Mouse (Mus musculus) midbrain, embryonic 13.5 days (tissue): Measurements from ENCODE around the gene Apof. TPM values are rescaled to one million over a fixed set of nuclear protein-coding genes. Genes with fewer than 3 reads are reported as not detected.

ENCODE experiments used
- ATAC-seq: fragments of 200-750 bp; cut with Nextera tagmentation; 2 replicates; pipeline ENCODE4 v1.8.0; 2017; ENCODE audit warnings: mild to moderate bottlenecking, moderate TSS enrichment, moderate library complexity
- H3K27ac ChIP-seq: fragments of 300-500 bp; sonication (generic); 2 replicates; pipeline ENCODE4 v1.5.1; 2015; ENCODE audit warnings: inconsistent platforms, mild to moderate bottlenecking, moderate library complexity
- H3K27me3 ChIP-seq: fragments of 300-500 bp; sonication (generic); 2 replicates; pipeline ENCODE4 v1.6.1; 2015; ENCODE audit warnings: mild to moderate bottlenecking, inconsistent platforms
- H3K36me3 ChIP-seq: fragments of 300-500 bp; sonication (generic); 2 replicates; pipeline ENCODE4 v1.6.1; 2015; ENCODE audit warnings: mild to moderate bottlenecking, inconsistent platforms
- H3K4me1 ChIP-seq: fragments of 300-500 bp; sonication (generic); replicated peaks from 2 replicates; pipeline ENCODE4 v1.6.1; 2015; ENCODE audit warnings: inconsistent platforms
- H3K4me2 ChIP-seq: fragments of 300-500 bp; sonication (generic); replicated peaks from 2 replicates; pipeline ENCODE4 v1.6.1; 2015; ENCODE audit warnings: moderate library complexity, mild to moderate bottlenecking, inconsistent platforms
- H3K4me3 ChIP-seq: fragments of 300-500 bp; sonication (generic); replicated peaks from 2 replicates; pipeline ENCODE4 v1.5.1; 2015; ENCODE audit warnings: mild to moderate bottlenecking, inconsistent platforms
- H3K9ac ChIP-seq: fragments of 300-500 bp; sonication (generic); replicated peaks from 2 replicates; pipeline ENCODE4 v1.6.1; 2015; ENCODE audit warnings: mild to moderate bottlenecking, inconsistent platforms
- H3K9me3 ChIP-seq: fragments of 300-500 bp; sonication (generic); 2 replicates; pipeline ENCODE4 v1.6.1; 2016; ENCODE audit warnings: mild to moderate bottlenecking, inconsistent platforms
- WGBS: fragments of 180-500 bp; shearing (Covaris S2); methylation state at CpG from one replicate; pipeline ENCODE4 v1.1.7; 2015; 5-methylcytosine and 5-hydroxymethylcytosine counted together
- polyA plus RNA-seq: library from polyadenylated mRNA; unstranded; fragments of >200 nt; fragmentation: Nextera tagmentation; extraction: Ambion mirVana; gene quantifications from 2 replicates; pipeline ENCODE4 v1.2.1, GENCODE M21; 2015

Apof gene
- polyA plus RNA-seq, 1 experiment from 2014 or later = not detected

DNA sequence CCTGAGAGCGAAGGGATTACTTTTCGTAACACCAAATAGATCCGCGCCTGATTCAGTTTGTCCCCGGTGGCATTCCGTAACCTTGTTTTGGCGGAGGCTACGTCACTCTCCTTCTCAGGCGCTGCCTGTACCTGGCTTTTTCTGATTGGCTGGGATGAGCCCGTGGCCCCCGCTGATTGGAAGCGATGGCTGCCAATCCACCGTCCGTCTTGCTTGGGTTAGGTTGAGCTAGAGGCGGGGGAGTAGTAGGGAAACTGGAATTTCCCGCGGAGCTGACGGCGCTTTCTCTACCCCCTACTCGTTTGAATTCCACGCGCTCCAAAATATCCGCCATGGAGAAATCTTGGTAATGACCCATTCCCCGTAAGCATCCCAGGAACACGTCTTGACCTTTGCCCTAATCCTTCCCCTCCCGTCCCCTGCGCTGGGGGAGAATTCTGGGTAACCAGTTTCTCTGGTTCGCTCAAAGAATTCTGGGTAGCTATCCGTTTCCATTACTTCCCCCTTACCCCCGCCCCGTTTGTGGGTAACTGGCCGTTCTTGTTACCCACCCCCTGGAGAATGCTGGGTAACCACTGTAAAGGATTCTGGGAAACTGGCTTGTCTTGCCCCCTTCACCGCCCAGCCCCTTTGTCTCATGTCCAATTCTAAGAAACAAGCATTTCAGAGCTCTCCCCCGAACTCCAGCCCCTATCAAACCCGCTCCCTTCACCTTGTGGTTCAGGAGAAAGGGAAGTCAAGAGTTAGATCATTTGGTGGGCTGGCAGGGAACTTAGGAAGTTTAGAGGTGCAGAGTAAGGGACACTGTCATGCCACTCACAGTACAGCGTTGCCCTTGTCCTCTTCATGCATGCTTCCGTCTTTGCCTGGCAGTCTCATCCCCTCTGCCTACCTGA lies 34.9 kb downstream of the Apof start, which contains the start of gene Pan2:
Pan2 (plus strand) TSS at position 210 of the 896 bp plus-strand sequence.
- Histone ChIP-seq H3K4me1 (peaks cover 21% of the 10 kb centered on the region), H3K9me3 (no peaks in the 10 kb centered on the region), H3K27ac (peak within 1 kb of the TSS; percentile 95), H3K27me3 (no peaks in the 10 kb centered on the region), H3K9ac (peak within 1 kb of the TSS; percentile 85), H3K36me3 (peaks cover 6% of the 10 kb centered on the region), H3K4me3 (peak within 1 kb of the TSS; percentile 59), H3K4me2 (peak within 1 kb of the TSS; percentile 74)
- peak; percentile 99 for ATAC-seq
- WGBS = under 1% methylated on average over 37 of the region's 37 CpGs

DNA sequence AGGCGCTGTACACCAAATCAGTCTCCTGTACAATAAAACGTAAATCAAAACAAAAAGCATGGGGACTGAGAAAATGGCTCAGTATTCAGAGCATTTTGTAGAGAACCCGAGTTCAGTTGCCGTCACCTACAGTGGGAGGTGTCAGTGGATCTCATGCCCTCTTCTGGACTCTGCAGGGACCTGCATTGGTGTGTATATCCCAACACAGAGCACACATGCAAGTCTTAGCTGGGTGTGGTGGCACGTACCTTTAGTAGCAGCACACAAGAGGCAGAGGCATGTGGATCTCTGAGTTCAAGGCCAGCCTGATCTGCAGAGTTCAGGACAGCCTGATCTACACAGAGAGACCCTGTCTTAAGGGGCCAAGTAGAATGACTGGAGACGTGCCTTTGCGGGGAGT lies 41.2 kb downstream of the Apof start:
- H3K4me3 ChIP-seq = no peak overlapping the region
- peaks cover 64% of the 10 kb centered on the region for H3K36me3 ChIP-seq
- H3K9me3 ChIP-seq = no peaks in the 10 kb centered on the region
- H3K9ac ChIP-seq = no peak overlapping the region
- H3K27ac ChIP-seq = no peak overlapping the region
- H3K27me3 ChIP-seq = no peaks in the 10 kb centered on the region
- no peak overlapping the region for H3K4me2 ChIP-seq
- WGBS = 92% methylated on average over 7 of the region's 7 CpGs
- H3K4me1 ChIP-seq = peaks cover 9% of the 10 kb centered on the region
- ATAC-seq = no peak

DNA sequence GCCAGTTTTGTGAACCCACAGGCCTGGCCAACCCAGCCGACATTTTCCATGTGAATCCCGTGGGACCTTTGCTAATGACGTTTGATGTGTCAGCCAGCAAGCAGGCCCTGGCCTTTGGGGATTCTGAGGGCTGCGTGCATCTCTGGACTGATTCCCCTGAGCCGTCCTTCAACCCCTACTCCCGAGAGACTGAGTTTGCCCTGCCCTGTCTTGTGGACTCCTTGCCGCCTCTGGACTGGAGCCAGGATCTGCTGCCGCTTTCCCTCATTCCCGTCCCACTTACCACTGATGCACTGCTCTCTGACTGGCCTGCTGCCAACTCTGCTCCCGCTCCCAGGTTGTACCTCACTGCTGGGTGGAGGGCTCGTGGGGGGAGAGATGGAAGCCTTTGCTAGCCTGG lies 41.7 kb downstream of the Apof start:
- no peak overlapping the region for H3K27ac ChIP-seq
- WGBS = 77% methylated on average over 11 of the region's 11 CpGs
- 0 out of 2 replicates have a peak, but pooled peaks have one; percentile 24 for ATAC-seq

DNA sequence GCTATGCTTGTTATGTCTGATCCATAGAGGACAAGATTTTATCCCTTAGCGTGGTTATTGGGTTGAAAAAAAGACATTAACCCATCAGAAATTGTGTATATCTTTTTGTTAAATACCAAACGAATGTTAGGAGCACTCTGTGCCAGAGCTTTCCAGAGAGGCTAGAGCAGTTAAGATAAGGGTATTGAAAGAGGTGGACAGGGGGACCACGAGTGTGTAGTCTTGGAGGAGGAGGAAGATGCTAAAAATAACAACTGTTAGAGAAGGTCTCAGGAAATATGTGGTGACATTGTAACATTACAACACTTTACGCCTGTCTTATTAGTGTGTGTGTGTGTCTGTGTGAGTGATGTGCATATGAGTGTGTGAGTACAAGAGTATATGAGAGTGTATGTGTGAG lies 42.4 kb downstream of the Apof start:
- H3K27ac ChIP-seq = no peak overlapping the region
- no peaks in the 10 kb centered on the region for H3K9me3 ChIP-seq
- 91% methylated on average over 4 of the region's 4 CpGs for WGBS

More for the DNA sequence above, 41.7 kb downstream of the Apof start:
- Histone ChIP-seq H3K27me3 (no peaks in the 10 kb centered on the region), H3K9me3 (no peaks in the 10 kb centered on the region), H3K4me3 (no peak overlapping the region), H3K4me1 (0 out of 2 replicates have a peak, but pooled peaks cover 6% of the 10 kb centered on the region), H3K9ac (0 out of 2 replicates have a peak overlapping the region, but pooled peaks have one; percentile 10), H3K4me2 (no peak overlapping the region), H3K36me3 (peaks cover 69% of the 10 kb centered on the region)

DNA sequence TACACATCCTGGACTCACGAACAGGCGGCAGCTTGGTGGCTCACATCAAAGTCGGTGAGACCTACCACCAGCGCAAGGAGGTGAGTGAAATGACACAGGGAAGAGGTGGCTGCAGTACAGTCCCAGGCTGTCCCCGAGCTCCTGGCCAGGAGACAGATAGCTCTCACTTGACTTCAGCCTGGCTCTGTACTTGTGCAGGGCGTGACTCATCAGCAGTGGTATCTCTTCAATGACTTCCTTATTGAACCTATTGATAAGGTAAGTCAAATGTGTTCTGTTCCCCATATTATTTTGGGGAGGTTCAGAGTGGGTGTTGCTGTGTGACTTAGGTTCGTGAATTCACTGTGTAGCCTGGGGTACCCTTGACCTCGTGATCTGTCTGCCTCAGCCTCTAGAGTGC lies 47.1 kb downstream of the Apof start:
- H3K27me3 ChIP-seq = no peaks in the 10 kb centered on the region
- H3K36me3 ChIP-seq = peaks cover 92% of the 10 kb centered on the region
- H3K4me2 ChIP-seq = no peak overlapping the region
- ATAC-seq = no peak
- no peaks in the 10 kb centered on the region for H3K9me3 ChIP-seq
- H3K4me3 ChIP-seq = no peak overlapping the region
- 93% methylated on average over 8 of the region's 8 CpGs for WGBS
- H3K4me1 ChIP-seq = no peaks in the 10 kb centered on the region
- H3K27ac ChIP-seq = no peak overlapping the region
- H3K9ac ChIP-seq = no peak overlapping the region

More for the DNA sequence above, 42.4 kb downstream of the Apof start:
- Histone ChIP-seq H3K4me3 (no peak overlapping the region), H3K9ac (no peak overlapping the region), H3K4me1 (0 out of 2 replicates have a peak, but pooled peaks cover 6% of the 10 kb centered on the region), H3K36me3 (peaks cover 76% of the 10 kb centered on the region), H3K4me2 (no peak overlapping the region), H3K27me3 (no peaks in the 10 kb centered on the region)
- no peak for ATAC-seq

Other genes starting within 250 kb of the Apof start
- 643 and 661 TPM in 2 replicates for gene Naca, start 233.1 kb upstream of the Apof start, polyA plus RNA-seq
- 443 and 496 TPM in 2 replicates for gene Ptges3, start 209.7 kb upstream of the Apof start, polyA plus RNA-seq
- 2,005 and 2,018 TPM in 2 replicates for gene Atp5b, start 185.4 kb upstream of the Apof start, polyA plus RNA-seq
- gene Baz2a, start 177.1 kb upstream of the Apof start, polyA plus RNA-seq = 13.8 and 13.9 TPM in 2 replicates
- 9.8 and 10.9 TPM in 2 replicates for gene Rbms2, start 88.4 kb upstream of the Apof start, polyA plus RNA-seq
- 1.1 and 1.4 TPM in 2 replicates for gene Gls2, start 74.2 kb upstream of the Apof start, polyA plus RNA-seq
- gene Spryd4, start 56.9 kb upstream of the Apof start, polyA plus RNA-seq = 19.6 and 21.2 TPM in 2 replicates
- 0.16 and 0.32 TPM in 2 replicates for gene Mip, start 42.8 kb upstream of the Apof start, polyA plus RNA-seq
- gene Timeless, start 36.6 kb upstream of the Apof start, polyA plus RNA-seq = 27.7 and 28.6 TPM in 2 replicates
- gene Apon, start 14.6 kb upstream of the Apof start, polyA plus RNA-seq = 0.15 and 0.23 TPM in 2 replicates
- gene Stat2, start 1.9 kb downstream of the Apof start, polyA plus RNA-seq = 19.3 and 20.0 TPM in 2 replicates
- 0.16 TPM in 1 of 2 replicates, not detected in the other for gene Il23a, start 30.1 kb downstream of the Apof start, polyA plus RNA-seq
- 28.6 and 30.4 TPM in 2 replicates for gene Pan2, start 34.7 kb downstream of the Apof start, polyA plus RNA-seq
- gene Cnpy2, start 53.8 kb downstream of the Apof start, polyA plus RNA-seq = 225 and 230 TPM in 2 replicates
- 213 and 225 TPM in 2 replicates for gene Cs, start 69.1 kb downstream of the Apof start, polyA plus RNA-seq
- 28.2 and 34.3 TPM in 2 replicates for gene Coq10a, start 100.3 kb downstream of the Apof start, polyA plus RNA-seq
- gene Ankrd52, start 108.4 kb downstream of the Apof start, polyA plus RNA-seq = 13.0 and 14.8 TPM in 2 replicates
- gene Slc39a5, start 132.6 kb downstream of the Apof start, polyA plus RNA-seq = 0.18 and 0.22 TPM in 2 replicates
- 142 and 153 TPM in 2 replicates for gene Nabp2, start 142.8 kb downstream of the Apof start, polyA plus RNA-seq
- gene Rnf41, start 143.0 kb downstream of the Apof start, polyA plus RNA-seq = 81.5 and 85.9 TPM in 2 replicates
- gene Smarcc2, start 190.6 kb downstream of the Apof start, polyA plus RNA-seq = 200 and 212 TPM in 2 replicates
- gene Myl6, start 225.5 kb downstream of the Apof start, polyA plus RNA-seq = 836 and 885 TPM in 2 replicates
- gene Myl6b, start 230.0 kb downstream of the Apof start, polyA plus RNA-seq = 3.4 and 4.3 TPM in 2 replicates